Mouse (Mus musculus) kidney, adult 9 months (tissue): ENCODE results near the gene Gramd4.

Experiments used
- DNase-seq: peaks from one replicate; pipeline ENCODE4 v3.0.0; 2022

Gene Gramd4

GRCm38 (mm10) chr15:86074171-86074937 is 16.9 kb downstream of the Gramd4 start:
- peak; percentile 51 for DNase-seq

- DNase-seq: no peak
Measured at GRCm38 (mm10) chr15:86075305-86076047, 18.0 kb downstream of the Gramd4 start.

GRCm38 (mm10) chr15:86076048-86076315 is 18.5 kb downstream of the Gramd4 start:
- peak; percentile 31 for DNase-seq

GRCm38 (mm10) chr15:86076378-86076777 is 18.9 kb downstream of the Gramd4 start:
- peak; percentile 66 for DNase-seq

- DNase-seq: no peak
Measured at GRCm38 (mm10) chr15:86077934-86078333, 20.4 kb downstream of the Gramd4 start.

- DNase-seq: peak; percentile 47
Measured at GRCm38 (mm10) chr15:86078481-86079216, 21.2 kb downstream of the Gramd4 start.

- DNase-seq: no peak
Measured at GRCm38 (mm10) chr15:86079467-86079866, 22.0 kb downstream of the Gramd4 start.

- DNase-seq: peak; percentile 79
Measured at GRCm38 (mm10) chr15:86079876-86080275, 22.4 kb downstream of the Gramd4 start.

- no peak for DNase-seq
Measured at GRCm38 (mm10) chr15:86080408-86080807, 22.9 kb downstream of the Gramd4 start.

GRCm38 (mm10) chr15:86081654-86082053 is 24.2 kb downstream of the Gramd4 start:
- peak; percentile 25 for DNase-seq

GRCm38 (mm10) chr15:86082551-86082961 is 25.1 kb downstream of the Gramd4 start:
- no peak for DNase-seq

GRCm38 (mm10) chr15:86083261-86083741 is 25.8 kb downstream of the Gramd4 start:
- DNase-seq: peak; percentile 34

GRCm38 (mm10) chr15:86085301-86086225 is 28.1 kb downstream of the Gramd4 start:
- peak; percentile 75 for DNase-seq

GRCm38 (mm10) chr15:86086291-86086706 is 28.8 kb downstream of the Gramd4 start:
- DNase-seq: peak; percentile 50

GRCm38 (mm10) chr15:86087591-86088149 is 30.2 kb downstream of the Gramd4 start:
- DNase-seq: no peak

GRCm38 (mm10) chr15:86088266-86088790 is 30.8 kb downstream of the Gramd4 start:
- no peak for DNase-seq

GRCm38 (mm10) chr15:86089091-86089744 is 31.7 kb downstream of the Gramd4 start:
- DNase-seq: no peak

- peak; percentile 90 for DNase-seq
Measured at GRCm38 (mm10) chr15:86089991-86090529, 32.6 kb downstream of the Gramd4 start.

GRCm38 (mm10) chr15:86090578-86090977 is 33.1 kb downstream of the Gramd4 start:
- DNase-seq: no peak

GRCm38 (mm10) chr15:86091201-86091997 is 33.9 kb downstream of the Gramd4 start:
- DNase-seq: peak; percentile 28
